Mouse (Mus musculus): ENCODE results near the gene Ankrd17.

The Ankrd17 gene

GRCm38 (mm10) chr5:90366121-90367066 lies at the start of gene Ankrd17:
Gene Ankrd17 (minus strand): TSS chr5:90366577.
- DNase-seq (ENCODE audit: low spot score in 2 of 2) = peak; percentile 89 to 93

- DNase-seq (ENCODE audit: low spot score in 2 of 2) = no peak
Observed at GRCm38 (mm10) chr5:90414925-90415295, 48.5 kb upstream of the Ankrd17 start.

- DNase-seq (ENCODE audit: low spot score in 2 of 2) = no peak
Observed at GRCm38 (mm10) chr5:90414142-90414924, 48.0 kb upstream of the Ankrd17 start.

DNA sequence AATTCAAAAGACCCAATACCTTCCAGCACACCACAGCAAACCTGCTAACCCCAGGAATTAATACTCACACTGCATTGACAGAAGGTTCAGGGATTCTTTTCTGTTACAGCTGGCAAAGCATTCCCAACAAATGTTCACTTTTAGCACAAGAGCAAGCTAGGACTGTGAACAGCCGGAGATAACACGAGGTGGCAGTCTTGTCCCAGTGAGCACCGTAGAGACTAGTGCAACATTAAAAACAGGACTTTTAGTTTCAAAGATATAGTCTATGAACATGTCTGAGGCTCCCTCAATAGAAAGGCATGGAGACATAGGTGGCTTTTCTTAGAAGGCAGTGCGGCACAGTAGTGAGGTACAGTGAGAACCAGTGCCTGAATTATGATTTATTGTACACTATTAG lies 38.8 kb upstream of the Ankrd17 start:
- DNase-seq (ENCODE audit: low spot score in 2 of 2) = peak; percentile 67 to 69

DNA sequence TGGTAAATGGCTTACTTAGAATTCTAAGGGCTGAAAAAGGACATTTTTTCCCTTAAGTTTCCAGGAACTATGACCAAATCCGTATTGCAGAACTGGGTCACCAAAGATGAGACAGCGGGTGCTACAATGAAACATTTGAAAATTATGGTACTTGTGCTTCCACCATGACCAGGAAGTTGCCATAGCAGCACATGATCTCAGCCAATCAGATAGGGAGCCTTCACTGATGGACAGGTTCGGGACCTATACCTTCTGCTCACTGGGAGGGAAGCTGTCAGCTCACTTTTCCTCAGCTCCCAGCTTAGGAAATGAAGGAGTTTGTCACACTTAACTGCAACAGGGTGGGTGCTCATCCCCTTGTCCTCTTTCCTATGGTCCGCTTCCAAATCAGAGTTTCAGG lies 30.4 kb upstream of the Ankrd17 start:
- DNase-seq (ENCODE audit: low spot score in 2 of 2) = no peak

DNA sequence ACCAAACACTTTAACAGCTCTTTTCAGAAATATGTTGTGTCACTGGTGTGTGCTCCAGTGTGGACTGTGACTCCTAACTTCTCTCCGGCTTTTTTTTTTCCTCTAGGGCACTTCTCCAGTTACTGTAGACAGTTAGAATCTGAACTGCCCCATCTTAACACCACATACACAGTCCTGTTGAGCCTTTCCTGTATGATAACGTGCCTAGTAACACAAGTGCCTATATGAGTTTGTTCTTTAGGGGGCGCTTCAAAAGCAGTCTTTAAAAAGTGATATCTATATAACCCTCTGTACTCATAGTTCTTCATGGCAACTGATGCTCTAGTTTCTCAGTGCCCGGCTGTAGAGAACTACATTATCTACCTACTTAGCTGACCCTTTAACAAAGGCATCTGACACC lies 27.9 kb upstream of the Ankrd17 start:
- no peak for DNase-seq (ENCODE audit: low spot score in 2 of 2)

- no peak for DNase-seq (ENCODE audit: low spot score in 2 of 2)
Observed at GRCm38 (mm10) chr5:90393764-90394163, 27.4 kb upstream of the Ankrd17 start.

- no peak for DNase-seq (ENCODE audit: low spot score in 2 of 2)
Observed at GRCm38 (mm10) chr5:90383080-90383479, 16.7 kb upstream of the Ankrd17 start.

DNA sequence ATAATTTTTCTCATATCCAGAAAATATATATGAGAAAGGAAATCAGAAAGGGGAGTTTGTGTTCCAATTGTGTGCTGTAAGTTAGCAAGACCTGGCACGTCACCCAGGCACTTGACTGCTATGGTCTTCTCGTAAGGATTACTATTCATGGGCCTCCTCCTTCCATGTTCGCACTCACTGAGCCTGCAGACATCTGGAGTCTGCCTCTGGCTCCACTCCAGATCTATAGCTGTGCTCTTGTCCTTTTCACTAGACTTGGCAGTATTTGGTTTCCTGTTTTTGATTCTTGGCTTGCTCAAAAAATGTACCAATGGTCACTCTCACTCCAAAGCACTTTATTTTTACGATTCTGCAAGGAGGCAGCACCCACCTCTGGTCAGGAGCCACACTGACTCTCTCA lies 15.1 kb upstream of the Ankrd17 start:
- no peak for DNase-seq (ENCODE audit: low spot score in 2 of 2)

DNA sequence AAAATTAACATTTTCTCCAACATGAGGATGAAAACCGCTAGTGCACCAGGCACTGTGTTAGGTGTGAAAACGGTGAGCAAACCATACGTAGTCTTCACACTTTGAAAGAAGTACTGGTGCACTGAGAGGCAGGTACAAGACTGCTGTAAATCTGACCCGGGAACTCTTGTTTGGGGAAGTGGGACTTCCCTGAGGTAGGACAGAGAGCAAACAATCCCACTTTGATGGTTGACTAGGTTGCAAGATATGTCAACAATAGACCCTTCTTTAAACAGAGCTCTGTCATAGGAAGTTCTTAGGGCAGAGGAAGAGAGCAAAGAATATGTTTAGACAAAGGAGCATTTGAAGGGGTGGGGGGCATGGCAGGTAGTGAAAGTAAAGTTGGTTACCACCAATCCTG lies 7.3 kb upstream of the Ankrd17 start:
- DNase-seq (ENCODE audit: low spot score in 2 of 2) = no peak

GRCm38 (mm10) chr5:90370401-90370800 lies 4.0 kb upstream of the Ankrd17 start:
- DNase-seq (ENCODE audit: low spot score in 2 of 2) = no peak

- DNase-seq (ENCODE audit: low spot score in 2 of 2) = peak in 1 of 2 experiments; percentile 12
Observed at GRCm38 (mm10) chr5:90367067-90367303, 608 bp upstream of the Ankrd17 start, which contains the start of gene Gm9958. Gene Gm9958 (plus strand): TSS chr5:90367204.

- peak; percentile 44 to 48 for DNase-seq (ENCODE audit: low spot score in 2 of 2)
Observed at GRCm38 (mm10) chr5:90365141-90365951, 1.0 kb downstream of the Ankrd17 start.

DNA sequence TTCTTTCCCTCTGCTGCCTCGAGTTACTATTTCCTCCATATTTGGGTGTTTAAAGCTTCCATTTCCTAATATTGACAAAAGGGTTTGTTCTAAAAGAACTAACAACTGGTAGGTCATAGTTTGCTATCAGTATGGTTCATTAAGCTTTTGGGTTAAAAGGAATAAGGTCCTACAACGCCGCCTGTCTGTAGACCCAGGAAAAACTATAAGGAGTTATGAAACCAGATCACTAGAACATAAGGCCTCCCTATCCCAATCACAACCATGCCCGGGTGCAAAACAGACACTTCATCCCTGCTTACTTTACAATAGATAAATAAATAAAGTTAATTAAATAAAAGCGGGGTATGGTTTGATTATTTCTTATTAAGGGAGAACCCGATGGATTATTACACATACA lies 1.9 kb downstream of the Ankrd17 start:
- DNase-seq (ENCODE audit: low spot score in 2 of 2) = peak; percentile 81 to 82

GRCm38 (mm10) chr5:90355824-90356223 lies 10.6 kb downstream of the Ankrd17 start:
- DNase-seq (ENCODE audit: low spot score in 2 of 2) = no peak

DNA sequence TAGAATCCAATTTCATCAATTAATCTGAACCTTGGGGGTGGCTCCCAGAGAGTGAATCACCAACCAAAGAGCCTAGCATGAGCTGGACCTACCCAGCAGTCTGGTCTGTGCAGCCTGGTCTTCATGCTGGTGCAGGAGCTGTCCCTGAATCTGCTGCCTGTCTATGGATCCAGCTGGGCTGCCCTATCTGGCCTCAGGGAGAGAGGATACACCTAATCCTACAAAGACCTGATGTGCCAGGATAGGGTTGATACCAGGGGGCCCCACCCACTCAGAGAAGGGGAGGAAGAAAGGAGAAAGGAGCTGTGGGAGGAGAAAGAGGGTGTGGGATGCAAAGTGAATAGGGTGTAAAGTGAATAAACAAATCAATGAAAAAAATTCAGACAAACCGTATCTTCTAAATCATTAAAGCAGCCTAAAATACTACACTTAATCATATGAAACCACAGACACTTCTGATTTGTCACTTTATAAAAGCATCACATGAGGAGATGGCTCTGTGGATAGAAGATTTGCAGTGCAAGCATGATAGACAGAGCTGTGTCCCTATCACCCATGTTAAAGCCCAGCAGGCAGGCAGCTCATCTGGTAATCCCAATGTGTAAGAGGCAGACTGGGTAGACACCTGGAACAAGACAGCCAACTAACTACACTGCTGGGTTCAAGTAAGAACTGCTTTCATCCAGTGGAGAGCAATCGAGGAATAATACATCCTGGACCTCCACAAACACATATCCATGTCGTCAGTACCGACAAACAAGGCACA lies 12.6 kb downstream of the Ankrd17 start:
- no peak for DNase-seq (ENCODE audit: low spot score in 2 of 2)

GRCm38 (mm10) chr5:90346877-90347276 lies 19.5 kb downstream of the Ankrd17 start:
- no peak for DNase-seq (ENCODE audit: low spot score in 2 of 2)

GRCm38 (mm10) chr5:90340847-90341246 lies 25.5 kb downstream of the Ankrd17 start:
- no peak for DNase-seq (ENCODE audit: low spot score in 2 of 2)

- no peak for DNase-seq (ENCODE audit: low spot score in 2 of 2)
Observed at GRCm38 (mm10) chr5:90339953-90340343, 26.4 kb downstream of the Ankrd17 start.

GRCm38 (mm10) chr5:90339129-90339952 lies 27.0 kb downstream of the Ankrd17 start:
- DNase-seq (ENCODE audit: low spot score in 2 of 2) = peak; percentile 64 to 71

Measured in right cerebral cortex, adult 2 months (tissue).